Comparison of ENCODE assay signal across 20 mouse cellular contexts in the genomic region with DNA sequence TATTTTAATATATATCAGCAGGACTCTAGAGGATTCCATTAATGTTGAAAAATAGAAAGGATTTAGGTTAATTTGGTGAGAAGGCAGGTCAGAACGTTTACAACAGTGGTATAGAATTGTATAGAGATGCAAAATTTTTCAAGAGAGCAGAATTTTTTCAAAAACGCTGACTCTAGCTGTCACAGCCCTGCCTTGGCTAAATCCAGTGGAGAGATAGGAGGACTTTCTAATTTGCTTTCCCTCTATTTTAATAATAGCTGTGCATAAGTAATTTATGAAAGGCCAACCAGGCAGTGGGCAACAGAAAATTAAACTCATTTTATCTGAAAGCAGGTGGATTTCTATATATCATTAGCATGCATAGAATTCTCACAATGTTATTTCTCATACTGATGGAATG. TPM values are rescaled to one million over a fixed set of nuclear protein-coding genes. Genes with fewer than 3 reads are reported as not detected.
A peak's percentile ranks its signal among the peaks of the same experiment; 100 is the strongest.
DNase-seq lines count a peak whose midpoint lies in the region; ATAC-seq and TF ChIP-seq lines count a peak whose summit lies in the region.
"Had no signal": no experiment of that assay in that cellular context is flagged by ENCODE, and none has a peak within 500 bp of the region (broad histone marks: within the 10 kb centered on the region; RNA-seq: fewer than 3 reads in every experiment).

No protein-coding gene starts in this region.

- no peaks in the 10 kb centered on the region for H3K27me3 ChIP-seq in midbrain, embryonic 14.5 days (ENCODE audit: control insufficient read depth, insufficient read depth, low read length)
- no peaks in the 10 kb centered on the region for H3K27me3 ChIP-seq in midbrain, embryonic 13.5 days
- no peaks in the 10 kb centered on the region for H3K27me3 ChIP-seq in midbrain, embryonic 15.5 days (replicated peaks)
- no peaks in the 10 kb centered on the region for H3K27me3 ChIP-seq in midbrain, embryonic 11.5 days (ENCODE audit: control insufficient read depth, insufficient read depth, low read length)
- H3K27me3 ChIP-seq in midbrain, embryonic 16.5 days (ENCODE audit: control insufficient read depth, insufficient read depth, low read depth, low read length) = no peaks in the 10 kb centered on the region
- H3K27me3 ChIP-seq in midbrain, postnatal 0 days (ENCODE audit: insufficient read depth, low read length) = no peaks in the 10 kb centered on the region
- H3K27me3 ChIP-seq: CH12.LX had no signal

- WGBS in midbrain, embryonic 14.5 days = 65% methylated on average over 2 of the region's 2 CpGs
- WGBS in midbrain, embryonic 13.5 days = 69% methylated on average over 2 of the region's 2 CpGs
- WGBS in midbrain, embryonic 15.5 days = 68% methylated on average over 2 of the region's 2 CpGs
- 78% methylated on average over 2 of the region's 2 CpGs for WGBS in midbrain, embryonic 11.5 days
- WGBS in midbrain, embryonic 16.5 days = 65% methylated on average over 2 of the region's 2 CpGs
- WGBS in midbrain, postnatal 0 days = 60% methylated on average over 2 of the region's 2 CpGs

- no peak overlapping the region for H3K27ac ChIP-seq in midbrain, embryonic 14.5 days (replicated peaks; ENCODE audit: low read depth, low read length)
- no peak overlapping the region for H3K27ac ChIP-seq in midbrain, embryonic 13.5 days
- H3K27ac ChIP-seq in midbrain, embryonic 15.5 days = no peak overlapping the region; the same call in 1 of the 2 replicates
- no peak overlapping the region for H3K27ac ChIP-seq in midbrain, embryonic 11.5 days (ENCODE audit: low read depth, low read length)
- no peak overlapping the region for H3K27ac ChIP-seq in midbrain, embryonic 16.5 days (ENCODE audit: low read length)
- no peak overlapping the region for H3K27ac ChIP-seq in midbrain, postnatal 0 days (ENCODE audit: low read depth, low read length)

- H3K36me3 ChIP-seq in midbrain, embryonic 14.5 days (ENCODE audit: control insufficient read depth, insufficient read depth, low read length) = no peaks in the 10 kb centered on the region
- H3K36me3 ChIP-seq in midbrain, embryonic 13.5 days = no peaks in the 10 kb centered on the region
- no peaks in the 10 kb centered on the region for H3K36me3 ChIP-seq in midbrain, embryonic 15.5 days (replicated peaks)
- no peaks in the 10 kb centered on the region for H3K36me3 ChIP-seq in midbrain, embryonic 11.5 days (ENCODE audit: control insufficient read depth, insufficient read depth, low read length)
- H3K36me3 ChIP-seq in midbrain, embryonic 16.5 days (ENCODE audit: control insufficient read depth, insufficient read depth, low read length) = no peaks in the 10 kb centered on the region
- H3K36me3 ChIP-seq in midbrain, postnatal 0 days (ENCODE audit: insufficient read depth, low read length) = no peaks in the 10 kb centered on the region

- H3K9ac ChIP-seq in midbrain, embryonic 14.5 days (replicated peaks; ENCODE audit: low read length) = no peak overlapping the region
- no peak overlapping the region for H3K9ac ChIP-seq in midbrain, embryonic 13.5 days (replicated peaks)
- H3K9ac ChIP-seq in midbrain, embryonic 15.5 days = no peak overlapping the region
- no peak overlapping the region for H3K9ac ChIP-seq in midbrain, embryonic 11.5 days (ENCODE audit: low read length)
- no peak overlapping the region for H3K9ac ChIP-seq in midbrain, embryonic 16.5 days (ENCODE audit: low read depth, low read length)
- no peak overlapping the region for H3K9ac ChIP-seq in midbrain, postnatal 0 days (replicated peaks; ENCODE audit: low read length, poor library complexity, severe bottlenecking)

- DNase-seq in midbrain, embryonic 14.5 days = peak; percentile 26
- DNase-seq in midbrain, embryonic 11.5 days (ENCODE audit: low spot score, missing footprints) = no peak
- no peak for DNase-seq in midbrain, postnatal 0 days (ENCODE audit: low spot score)
- DNase-seq: adrenal gland, adult 2 months; adrenal gland, adult 8-10 months; adrenal gland, postnatal 10 days; adrenal gland, postnatal 14 days; adrenal gland, postnatal 25 days; adrenal gland, postnatal 36 days; B cell, adult 2 months; cerebellum, adult 11 months; cerebellum, adult 11-12 months; cerebellum, adult 18-20 months had no signal

- peaks cover 5% of the 10 kb centered on the region for H3K4me1 ChIP-seq in midbrain, embryonic 14.5 days (ENCODE audit: control insufficient read depth, insufficient read depth, low read length)
- peaks cover 15% of the 10 kb centered on the region for H3K4me1 ChIP-seq in midbrain, embryonic 13.5 days (replicated peaks)
- peaks cover 3% of the 10 kb centered on the region; the same call in 1 of the 2 replicates for H3K4me1 ChIP-seq in midbrain, embryonic 15.5 days
- H3K4me1 ChIP-seq in midbrain, embryonic 11.5 days (ENCODE audit: control insufficient read depth, insufficient read depth, low read length) = no peaks in the 10 kb centered on the region
- peaks cover 8% of the 10 kb centered on the region; the same call in 1 of the 2 replicates for H3K4me1 ChIP-seq in midbrain, embryonic 16.5 days (ENCODE audit: control insufficient read depth, insufficient read depth, low read length)
- H3K4me1 ChIP-seq in midbrain, postnatal 0 days (ENCODE audit: insufficient read depth, low read length) = no peaks in the 10 kb centered on the region

- ATAC-seq in midbrain, embryonic 14.5 days (ENCODE audit: low FRiP score, low TSS enrichment) = no peak
- no peak for ATAC-seq in midbrain, embryonic 13.5 days
- peak; percentile 62 for ATAC-seq in midbrain, embryonic 15.5 days (replicated peaks)
- no peak for ATAC-seq in midbrain, embryonic 11.5 days (ENCODE audit: low FRiP score)
- ATAC-seq in midbrain, embryonic 16.5 days = peak; percentile 57
- no peak for ATAC-seq in midbrain, postnatal 0 days (ENCODE audit: low FRiP score)
- ATAC-seq: activated CD4-positive, CD25-positive, alpha-beta regulatory T cell, adult 4 months; CD4-positive, CD25-positive, alpha-beta regulatory T cell, adult 4 months; Patski had no signal

- no peak for TF ChIP-seq CTCF in midbrain, postnatal 0 days (IDR thresholded peaks at IDR 0.05)

- no peaks in the 10 kb centered on the region for H3K9me3 ChIP-seq in midbrain, embryonic 14.5 days (ENCODE audit: control insufficient read depth, low read length)
- H3K9me3 ChIP-seq in midbrain, embryonic 13.5 days = no peaks in the 10 kb centered on the region
- H3K9me3 ChIP-seq in midbrain, embryonic 15.5 days = no peaks in the 10 kb centered on the region
- H3K9me3 ChIP-seq in midbrain, embryonic 11.5 days (ENCODE audit: control insufficient read depth, low read length) = no peaks in the 10 kb centered on the region
- no peaks in the 10 kb centered on the region for H3K9me3 ChIP-seq in midbrain, embryonic 16.5 days (replicated peaks; ENCODE audit: control insufficient read depth, low read length, poor library complexity, severe bottlenecking)
- H3K9me3 ChIP-seq in midbrain, postnatal 0 days (ENCODE audit: low read length) = no peaks in the 10 kb centered on the region

- no peak overlapping the region for H3K4me3 ChIP-seq in midbrain, embryonic 14.5 days (replicated peaks; ENCODE audit: low read depth, low read length)
- H3K4me3 ChIP-seq in midbrain, embryonic 13.5 days (replicated peaks) = no peak overlapping the region
- H3K4me3 ChIP-seq in midbrain, embryonic 15.5 days = no peak overlapping the region
- no peak overlapping the region for H3K4me3 ChIP-seq in midbrain, embryonic 11.5 days (ENCODE audit: low read depth, low read length)
- H3K4me3 ChIP-seq in midbrain, embryonic 16.5 days (ENCODE audit: low read depth, low read length) = no peak overlapping the region
- H3K4me3 ChIP-seq in midbrain, postnatal 0 days (ENCODE audit: low read depth, low read length) = no peak overlapping the region

- no peak overlapping the region for H3K4me2 ChIP-seq in midbrain, embryonic 14.5 days (ENCODE audit: low read length)
- H3K4me2 ChIP-seq in midbrain, embryonic 13.5 days (replicated peaks) = no peak overlapping the region
- H3K4me2 ChIP-seq in midbrain, embryonic 15.5 days = no peak overlapping the region
- no peak overlapping the region for H3K4me2 ChIP-seq in midbrain, embryonic 11.5 days
- no peak overlapping the region for H3K4me2 ChIP-seq in midbrain, embryonic 16.5 days (ENCODE audit: low read length)
- H3K4me2 ChIP-seq in midbrain, postnatal 0 days (ENCODE audit: low read depth, low read length, poor library complexity, severe bottlenecking) = no peak overlapping the region

RNA-seq across cellular contexts. Expression of gene Ccdc39, which starts 38.6 kb away (rescaled TPM):
- polyA plus RNA-seq in midbrain, embryonic 14.5 days (2014; fragmentation: Nextera tagmentation; extraction: Ambion mirVana) = 16.8 and 16.9 TPM in 2 replicates
- polyA plus RNA-seq in midbrain, embryonic 13.5 days (2015; fragmentation: Nextera tagmentation; extraction: Ambion mirVana) = 13.7 and 14.1 TPM in 2 replicates
- polyA plus RNA-seq in midbrain, embryonic 15.5 days (2015; fragmentation: Nextera tagmentation; extraction: Ambion mirVana) = 17.5 and 19.5 TPM in 2 replicates
- polyA plus RNA-seq in midbrain, embryonic 11.5 days (2014; fragmentation: Nextera tagmentation; extraction: Ambion mirVana) = 9.3 and 10.9 TPM in 2 replicates
- polyA plus RNA-seq in midbrain, embryonic 16.5 days (2015; fragmentation: Nextera tagmentation; extraction: Ambion mirVana) = 22.8 TPM in 2 replicates
- 23.1 and 28.6 TPM in 2 replicates for total RNA-seq in midbrain, postnatal 0 days (2014; rRNA removed)
- 14.5 and 17.3 TPM in 2 replicates for polyA plus RNA-seq in midbrain, postnatal 0 days (2015; fragmentation: Nextera tagmentation; extraction: Ambion mirVana)

Comparison
In these comparisons a context has a peak if more than half of its experiments do, and no peak if none do; other contexts are left out.
1. ATAC-seq: peak in midbrain, embryonic 15.5 days (single experiment) and midbrain, embryonic 16.5 days (single experiment); none in midbrain, embryonic 14.5 days (single experiment), midbrain, embryonic 13.5 days (single experiment), midbrain, embryonic 11.5 days (single experiment) and midbrain, postnatal 0 days (single experiment).